Mouse (Mus musculus) cortical plate, adult 2 months (tissue): ENCODE results near the gene Hist2h2ac.

Source experiments
- CTCF ChIP-seq: fragments of 200-500 bp; IDR thresholded peaks from 2 replicates; pipeline ENCODE4 v1.5.1; 2011; ENCODE audit warnings: mild to moderate bottlenecking, control low read depth, low read length; ENCODE audit not compliant: insufficient read depth; ENCODE audit errors: extremely low read depth
- POLR2A ChIP-seq: fragments of 200-500 bp; IDR thresholded peaks from 2 replicates; pipeline ENCODE4 v1.6.1; 2011; ENCODE audit warnings: mild to moderate bottlenecking, low read length, control low read depth; ENCODE audit not compliant: insufficient read depth; ENCODE audit errors: extremely low read depth

GRCm38 (mm10) chr3:96231758-96232120, 11.1 kb upstream of the Hist2h2ac start:
- no peak for TF ChIP-seq POLR2A
- TF ChIP-seq CTCF = no peak
